Mouse (Mus musculus) C2C12 (cell line): ENCODE data around the gene Gpr182. TPM values are rescaled to one million over a fixed set of nuclear protein-coding genes. Genes with fewer than 3 reads are reported as not detected.
"Not testable (repeated sequence)": the region's sequence is repeated elsewhere in the genome, so short reads cannot be mapped to it uniquely, and the experiment has no call there.

Experiments
- H3K27me3 ChIP-seq: one replicate; pipeline ENCODE4 v1.6.1; 2011; ENCODE audit not compliant: control insufficient read depth, insufficient read depth, insufficient read length
- H3K36me3 ChIP-seq: one replicate; pipeline ENCODE4 v1.6.1; 2011; ENCODE audit not compliant: control insufficient read depth, insufficient read depth
- H3K4me3 ChIP-seq: one replicate; pipeline ENCODE4 v1.5.1; 2011; ENCODE audit warnings: mild to moderate bottlenecking, control low read depth; ENCODE audit not compliant: poor library complexity, insufficient read depth, severe bottlenecking
- H3K79me2 ChIP-seq: one replicate; pipeline ENCODE4 v1.6.1; 2011; ENCODE audit not compliant: control insufficient read depth, insufficient read depth
- H3K79me3 ChIP-seq: one replicate; pipeline ENCODE4 v1.6.1; 2011; ENCODE audit warnings: low read depth, control low read depth
- H3ac ChIP-seq: one replicate; pipeline ENCODE3; 2011; ENCODE audit warnings: low read depth; ENCODE audit not compliant: control insufficient read depth, insufficient read length
- CEBPB ChIP-seq: IDR thresholded peaks from one replicate; pipeline ENCODE4 v1.6.1; 2011; ENCODE audit warnings: low read depth, mild to moderate bottlenecking, control low read depth, moderate library complexity
- CTCF ChIP-seq: IDR thresholded peaks from one replicate; pipeline ENCODE4 v1.5.1; 2011; ENCODE audit not compliant: control insufficient read depth, insufficient read depth, insufficient read length
- FOSL1 ChIP-seq: IDR thresholded peaks from one replicate; pipeline ENCODE4 v1.8.0; 2011; ENCODE audit warnings: mild to moderate bottlenecking, low read length; ENCODE audit not compliant: poor library complexity, insufficient read depth, severe bottlenecking
- MAX ChIP-seq: IDR thresholded peaks from one replicate; pipeline ENCODE4 v1.6.1; 2011; ENCODE audit warnings: mild to moderate bottlenecking, control low read depth
- MYOD1 ChIP-seq: IDR thresholded peaks from one replicate; pipeline ENCODE4 v1.6.1; 2011; ENCODE audit warnings: low read depth; ENCODE audit not compliant: control insufficient read depth, insufficient read length
- MYOG ChIP-seq: IDR thresholded peaks from one replicate; pipeline ENCODE4 v1.6.1; 2011; ENCODE audit not compliant: control insufficient read depth, insufficient read length; ENCODE audit errors: extremely low read depth
- USF1 ChIP-seq: IDR thresholded peaks from one replicate; pipeline ENCODE4 v1.6.1; 2011; ENCODE audit warnings: low read depth, mild to moderate bottlenecking, control low read depth, moderate library complexity
- long read RNA-seq, 2 experiments: library from polyadenylated mRNA; unstranded; transcript quantifications; one replicate each; pipeline ENCODE4 v2.0.0; 2019 to 2020
- polyA plus RNA-seq: library from polyadenylated mRNA; unstranded; fragments of >200 nt; fragmentation: generic; extraction: Trizol; gene quantifications from one replicate; pipeline ENCODE4 v1.2.1, GENCODE M21; 2012; ENCODE audit warnings: missing spikeins

The Gpr182 gene
- polyA plus RNA-seq, result 0.09 TPM
- long read RNA-seq, experiment 1, result 0 reads
- long read RNA-seq, experiment 2, result 0 reads

- no peak within 1 kb of the TSS for H3K4me3 ChIP-seq
- no peak for TF ChIP-seq MYOD1
- no peak within 1 kb of the TSS for H3ac ChIP-seq
- H3K36me3 ChIP-seq, result peaks cover 11% of the 10 kb centered on the region
- H3K79me3 ChIP-seq, result no peaks in the 10 kb centered on the region
- no peaks in the 10 kb centered on the region for H3K79me2 ChIP-seq
- H3K27me3 ChIP-seq, result no peaks in the 10 kb centered on the region
Observed at GRCm38 (mm10) chr10:127751548-127751947, at the start of gene Gpr182. TSS of gene Gpr182 (minus strand) at chr10:127751732.

GRCm38 (mm10) chr10:127800891-127801290, 49.4 kb upstream of the Gpr182 start, which contains the start of gene Rdh16:
TSS of gene Rdh16 (plus strand) at chr10:127801152.
- Histone ChIP-seq H3K79me3 (no peaks in the 10 kb centered on the region), H3K27me3 (no peaks in the 10 kb centered on the region), H3ac (no peak within 1 kb of the TSS), H3K36me3 (no peaks in the 10 kb centered on the region), H3K79me2 (no peaks in the 10 kb centered on the region), H3K4me3 (no peak within 1 kb of the TSS)
- TF ChIP-seq MYOD1, result no peak
- no peak for TF ChIP-seq MYOG
- TF ChIP-seq CTCF, result no peak
- TF ChIP-seq USF1, result no peak
- no peak for TF ChIP-seq MAX
- no peak for TF ChIP-seq FOSL1
- TF ChIP-seq CEBPB, result no peak

- no peaks in the 10 kb centered on the region for H3K79me2 ChIP-seq
- H3K36me3 ChIP-seq, result no peaks in the 10 kb centered on the region
- H3K79me3 ChIP-seq, result no peaks in the 10 kb centered on the region
- no peak overlapping the region for H3ac ChIP-seq
- TF ChIP-seq MYOG (no peak), USF1 (no peak), MYOD1 (no peak), CTCF (no peak), CEBPB (no peak), FOSL1 (no peak), MAX (no peak)
- no peaks in the 10 kb centered on the region for H3K27me3 ChIP-seq
- H3K4me3 ChIP-seq, result no peak overlapping the region
Observed at GRCm38 (mm10) chr10:127799295-127799694, 47.8 kb upstream of the Gpr182 start.

GRCm38 (mm10) chr10:127785411-127785810, 33.9 kb upstream of the Gpr182 start:
- not testable (repeated sequence) for H3K79me3 ChIP-seq, H3K4me3 ChIP-seq, H3K27me3 ChIP-seq, H3ac ChIP-seq, H3K36me3 ChIP-seq, H3K79me2 ChIP-seq

- not testable (repeated sequence) for H3K79me2 ChIP-seq, H3K79me3 ChIP-seq, H3ac ChIP-seq, H3K4me3 ChIP-seq, H3K36me3 ChIP-seq, H3K27me3 ChIP-seq
Observed at GRCm38 (mm10) chr10:127782321-127782720, 30.8 kb upstream of the Gpr182 start.

- H3K4me3 ChIP-seq, result no peak within 1 kb of the TSS
- no peaks in the 10 kb centered on the region for H3K27me3 ChIP-seq
- TF ChIP-seq MYOD1 (no peak), USF1 (no peak), CEBPB (no peak), MYOG (no peak), FOSL1 (no peak), CTCF (no peak), MAX (no peak)
- H3K36me3 ChIP-seq, result no peaks in the 10 kb centered on the region
- no peaks in the 10 kb centered on the region for H3K79me3 ChIP-seq
- no peak within 1 kb of the TSS for H3ac ChIP-seq
- H3K79me2 ChIP-seq, result no peaks in the 10 kb centered on the region
Observed at GRCm38 (mm10) chr10:127776011-127776410, 24.5 kb upstream of the Gpr182 start, which contains the start of gene Rdh9. TSS of gene Rdh9 (plus strand) at chr10:127776386.

GRCm38 (mm10) chr10:127766564-127766963, 15.0 kb upstream of the Gpr182 start:
- Histone ChIP-seq H3K36me3 (no peaks in the 10 kb centered on the region), H3K79me2 (no peaks in the 10 kb centered on the region), H3K4me3 (no peak overlapping the region), H3K27me3 (peaks cover 20% of the 10 kb centered on the region), H3K79me3 (no peaks in the 10 kb centered on the region), H3ac (no peak overlapping the region)
- TF ChIP-seq CEBPB, result no peak
- no peak for TF ChIP-seq MAX
- TF ChIP-seq MYOG, result no peak
